Mouse (Mus musculus): ENCODE measurements around the gene Dnajb3.
"Not testable (repeated sequence)": the region's sequence is repeated elsewhere in the genome, so short reads cannot be mapped to it uniquely, and the experiment has no call there.

Dnajb3 gene

DNA sequence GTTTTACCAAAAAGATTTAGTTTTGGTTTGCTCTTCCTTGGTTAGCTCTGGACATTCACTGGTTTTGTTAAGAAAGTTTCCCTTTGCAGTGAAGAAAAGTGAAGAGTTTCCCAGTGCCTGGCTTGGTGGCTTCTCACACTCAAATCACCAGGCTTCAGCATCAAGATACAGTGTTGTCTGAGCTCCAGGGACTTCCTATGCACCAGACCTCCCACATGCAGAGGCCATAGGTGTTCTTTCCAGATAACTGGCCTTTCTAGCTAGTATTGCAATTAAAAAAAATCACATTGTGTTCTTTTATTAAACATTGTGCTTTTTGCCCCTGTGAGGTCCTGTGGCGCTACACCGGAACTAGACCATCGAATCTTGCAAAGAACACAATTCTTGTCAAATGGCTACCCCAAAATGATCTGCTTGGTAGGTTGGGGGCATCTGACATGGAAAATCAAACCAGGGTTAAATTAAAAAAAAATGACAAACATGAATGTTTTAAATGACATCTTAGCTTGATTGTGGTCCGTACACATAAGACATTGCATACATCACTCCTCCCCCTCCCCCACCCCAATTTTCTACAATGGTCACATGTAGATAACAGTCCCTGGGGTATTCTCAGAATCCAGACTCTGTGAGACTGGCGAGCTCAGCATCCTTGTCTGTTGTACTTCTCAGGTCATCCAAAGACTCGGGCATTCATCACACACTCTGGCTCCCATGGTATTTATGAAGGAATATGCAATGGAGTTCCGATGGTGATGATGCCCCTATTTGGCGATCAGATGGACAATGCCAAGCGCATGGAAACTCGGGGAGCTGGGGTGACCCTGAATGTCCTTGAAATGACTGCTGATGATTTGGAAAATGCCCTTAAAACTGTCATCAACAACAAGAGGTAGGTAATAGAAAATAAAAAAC lies 10.1 kb upstream of the Dnajb3 start:
- DNase-seq (ENCODE audit: low spot score), result no peak

DNA sequence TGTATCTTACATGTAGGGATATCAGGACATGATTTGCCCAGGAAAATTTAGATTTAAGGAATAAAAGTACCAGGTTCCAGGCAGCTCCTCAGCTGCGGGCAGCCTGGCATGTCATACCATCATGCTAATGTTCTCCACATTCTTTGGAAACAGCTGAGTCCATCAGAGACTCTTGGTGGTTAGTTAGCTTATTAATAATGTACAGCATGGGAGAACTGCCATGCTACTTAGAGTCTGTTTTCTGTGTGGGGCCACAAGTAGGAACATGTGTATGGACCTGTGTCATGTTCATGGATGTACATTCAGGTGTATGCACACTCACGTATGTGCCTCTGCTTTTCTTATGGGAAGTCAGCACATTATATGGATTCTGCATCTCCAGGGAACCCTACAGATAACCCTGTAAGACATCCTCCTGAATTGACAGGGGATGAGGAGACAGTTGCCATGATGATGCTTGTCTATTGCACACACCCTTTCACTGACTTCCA lies 8.9 kb upstream of the Dnajb3 start:
- no peak for DNase-seq (ENCODE audit: low spot score)

DNA sequence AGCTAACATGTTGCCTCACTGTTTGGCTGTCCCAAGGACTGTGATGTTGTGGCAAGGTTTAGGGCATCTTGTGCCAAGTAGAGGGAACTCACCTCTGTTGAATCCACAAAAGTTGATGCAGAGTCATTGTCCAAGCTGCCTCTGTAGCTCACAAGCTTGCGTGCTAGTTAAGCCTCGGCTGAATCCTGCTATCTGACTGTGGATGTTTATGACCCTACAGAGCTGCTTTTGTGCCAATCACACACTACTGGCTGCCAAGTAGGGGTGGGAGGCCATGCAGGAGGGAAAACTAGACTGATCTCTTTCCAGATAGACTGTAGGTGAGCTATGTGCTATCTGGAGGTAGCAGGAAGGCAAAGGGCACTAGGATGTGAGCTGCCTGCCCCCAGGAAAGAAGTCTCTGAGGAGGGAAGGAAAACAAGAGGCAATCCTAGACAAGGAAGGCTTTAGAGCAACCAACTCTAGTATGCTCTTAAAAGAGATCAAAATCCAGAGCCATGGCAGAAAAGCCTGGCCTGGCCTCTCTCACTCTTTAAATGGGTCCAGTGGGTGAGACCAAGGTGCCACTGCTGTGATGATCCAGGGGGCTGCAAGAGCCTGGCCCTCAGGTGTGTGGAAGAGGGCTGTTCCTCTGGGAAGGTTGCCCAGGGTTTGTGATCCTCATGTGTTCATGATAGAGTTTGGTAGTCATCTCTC lies 8.3 kb upstream of the Dnajb3 start:
- DNase-seq (ENCODE audit: low spot score), result no peak

DNA sequence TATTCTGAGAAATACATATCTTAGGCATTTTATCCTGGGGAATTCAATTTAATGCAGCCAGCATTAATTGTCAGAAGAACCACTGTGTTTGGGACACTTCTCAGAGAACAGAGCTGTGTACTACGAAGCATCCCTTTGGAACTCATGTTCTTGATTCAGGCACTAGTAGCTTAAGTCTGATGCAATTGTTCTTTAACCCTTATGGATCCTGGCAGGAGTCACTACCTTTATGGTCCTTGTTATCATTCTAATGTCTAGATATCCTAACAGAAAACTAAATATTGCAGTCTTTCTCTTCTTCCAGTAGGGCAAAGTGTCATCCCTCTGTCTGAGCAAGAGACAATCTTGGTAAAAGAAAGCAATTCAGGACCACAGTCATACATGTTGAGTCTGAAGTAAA lies 7.5 kb upstream of the Dnajb3 start:
- no peak for DNase-seq (ENCODE audit: low spot score)

- no peak for DNase-seq (ENCODE audit: low spot score)
These were observed 6.9 kb upstream of the Dnajb3 start for GRCm38 (mm10) chr1:88212341-88213045.

GRCm38 (mm10) chr1:88211812-88212211 lies 6.2 kb upstream of the Dnajb3 start, which contains the start of gene Ugt1a1:
Gene Ugt1a1, plus strand, starts transcription at chr1:88211959.
- peak; percentile 60 for DNase-seq (ENCODE audit: low spot score)

- DNase-seq (ENCODE audit: low spot score), result no peak
These were observed 1.4 kb upstream of the Dnajb3 start for GRCm38 (mm10) chr1:88206843-88207479.

- DNase-seq (ENCODE audit: low spot score), result no peak
These were observed 5.1 kb downstream of the Dnajb3 start, which contains the start of gene Ugt1a2 for GRCm38 (mm10) chr1:88200456-88200855. Gene Ugt1a2, plus strand, starts transcription at chr1:88200601.

DNA sequence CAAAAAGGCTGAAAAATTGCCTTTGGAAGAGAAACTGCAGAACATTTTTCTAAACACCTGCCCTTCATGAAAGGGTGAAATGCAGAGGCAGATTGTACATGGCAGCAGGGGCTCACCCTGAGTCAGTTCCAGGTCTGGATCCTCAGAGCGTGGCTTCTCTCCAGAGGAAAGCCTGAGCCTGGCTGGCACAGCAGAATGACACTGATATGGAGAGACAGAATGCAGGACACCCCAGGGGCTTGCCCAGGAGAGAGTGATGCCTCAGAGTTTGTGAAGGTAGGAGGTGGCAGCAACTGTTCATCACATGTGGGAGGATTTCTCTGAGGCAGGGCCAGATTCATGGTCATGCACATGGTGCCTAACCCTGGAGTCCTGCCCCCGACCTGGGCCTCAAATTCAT lies 5.6 kb downstream of the Dnajb3 start:
- DNase-seq (ENCODE audit: low spot score), result no peak

- DNase-seq (ENCODE audit: low spot score), result no peak
These were observed 8.1 kb downstream of the Dnajb3 start for GRCm38 (mm10) chr1:88197443-88197842.

- no peak for DNase-seq (ENCODE audit: low spot score)
These were observed 9.9 kb downstream of the Dnajb3 start for GRCm38 (mm10) chr1:88195687-88196086.

DNA sequence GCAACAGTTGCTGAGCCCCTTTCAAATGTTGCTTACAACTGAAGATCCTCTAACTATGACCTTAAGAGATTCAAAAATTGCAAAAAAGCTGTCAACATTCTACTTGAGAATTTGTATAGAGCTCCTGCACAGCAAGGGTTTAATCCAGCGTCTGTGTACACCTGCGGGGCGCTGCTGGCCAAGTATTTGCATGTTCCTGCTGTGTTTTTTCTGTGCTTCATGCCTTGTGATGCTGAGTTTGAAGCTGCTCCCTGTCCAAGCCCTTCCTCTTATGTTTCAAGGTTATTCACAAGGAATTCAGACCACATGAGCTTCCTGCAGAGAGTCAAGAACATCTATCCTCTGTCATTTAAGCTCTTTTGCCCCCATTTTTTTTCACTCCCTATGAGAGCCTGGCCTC lies 13.4 kb downstream of the Dnajb3 start:
- DNase-seq (ENCODE audit: low spot score), result no peak

- no peak for DNase-seq (ENCODE audit: low spot score)
These were observed 19.2 kb downstream of the Dnajb3 start for GRCm38 (mm10) chr1:88186325-88186935.

GRCm38 (mm10) chr1:88179657-88180056 lies 25.9 kb downstream of the Dnajb3 start:
- no peak for DNase-seq (ENCODE audit: low spot score)

DNA sequence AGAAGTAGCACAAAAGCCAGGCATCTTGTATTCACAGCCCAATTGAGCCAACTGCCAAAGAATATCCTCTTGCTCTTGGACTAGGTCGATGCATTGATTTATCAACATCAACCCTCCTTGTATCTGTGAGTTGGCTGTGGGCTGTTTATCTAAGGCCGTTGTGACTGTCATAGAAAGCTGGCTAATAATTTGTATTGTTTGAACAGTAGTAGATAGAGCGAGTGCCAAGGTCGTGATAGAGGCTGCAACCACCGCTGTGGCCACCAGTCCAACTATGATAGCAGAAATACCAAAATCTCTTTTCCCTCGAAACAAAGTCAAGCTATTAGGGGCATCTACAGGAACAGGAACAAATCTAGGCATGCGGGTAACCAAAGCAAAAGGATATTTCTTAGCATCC lies 33.4 kb downstream of the Dnajb3 start:
- DNase-seq (ENCODE audit: low spot score), result not testable (repeated sequence)

- DNase-seq (ENCODE audit: low spot score), result no peak
These were observed 39.9 kb downstream of the Dnajb3 start, which contains the start of gene Ugt1a5 for GRCm38 (mm10) chr1:88165711-88166110. Gene Ugt1a5, plus strand, starts transcription at chr1:88166012.

- DNase-seq (ENCODE audit: low spot score), result no peak
These were observed 47.2 kb downstream of the Dnajb3 start for GRCm38 (mm10) chr1:88158430-88158829.
